Mouse (Mus musculus): ENCODE measurements around the gene Zmiz2. TPM values are rescaled to one million over a fixed set of nuclear protein-coding genes. Genes with fewer than 3 reads are reported as not detected.
A peak's percentile ranks its signal among the peaks of the same experiment; 100 is the strongest.

Gene Zmiz2
- polyA plus RNA-seq, 1 experiment from 2014 or later, result 7.1 TPM

DNA sequence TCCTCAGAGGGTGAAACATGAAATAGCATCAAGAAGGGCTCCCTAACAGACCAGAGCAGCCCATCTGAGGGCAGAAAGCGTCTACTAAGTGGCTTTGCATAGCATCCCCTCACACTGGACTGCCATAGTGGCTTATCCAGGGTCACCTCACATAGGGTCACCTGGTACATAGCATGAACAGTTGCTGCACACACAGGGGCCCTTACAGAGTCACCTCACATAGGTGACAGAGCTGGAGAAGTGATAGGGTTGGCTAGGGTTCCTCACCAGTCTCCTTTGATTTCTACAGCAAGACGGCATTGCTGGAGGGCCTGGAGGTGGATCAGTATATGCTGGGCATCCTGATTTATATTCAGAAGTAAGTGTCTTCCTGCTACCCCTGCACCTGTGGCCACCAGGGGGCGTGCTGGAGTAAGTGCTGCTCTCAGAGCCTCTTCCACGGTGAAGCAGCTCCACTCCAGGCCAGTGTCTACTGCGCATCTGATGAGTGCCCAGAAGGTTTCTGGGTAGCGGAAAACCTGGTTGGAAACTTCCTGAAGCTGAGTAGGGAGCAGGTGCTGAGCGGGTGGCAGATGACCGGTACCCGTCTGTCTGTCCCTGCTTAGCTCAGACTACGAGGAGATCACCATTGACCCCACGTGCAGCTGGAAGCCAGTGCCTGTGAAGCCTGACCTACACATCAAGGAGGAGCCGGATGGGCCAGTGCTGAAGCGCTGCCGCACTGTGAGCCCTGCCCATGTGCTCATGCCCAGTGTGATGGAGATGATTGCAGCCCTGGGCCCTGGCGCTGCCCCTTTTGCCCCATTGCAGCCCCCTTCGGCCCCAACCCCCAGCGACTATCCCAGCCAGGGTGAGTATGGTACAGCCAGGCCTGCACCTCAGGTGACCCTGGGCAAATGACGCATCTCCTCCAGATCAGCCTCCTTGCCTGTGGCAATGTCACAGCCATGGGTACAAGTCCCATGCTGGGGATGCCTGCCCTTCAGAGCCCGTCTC, 13.9 kb downstream of the Zmiz2 start:
- peak; percentile 81 for DNase-seq (ENCODE audit: low spot score)
- WGBS, result 86% methylated on average over 19 of the region's 19 CpGs

DNA sequence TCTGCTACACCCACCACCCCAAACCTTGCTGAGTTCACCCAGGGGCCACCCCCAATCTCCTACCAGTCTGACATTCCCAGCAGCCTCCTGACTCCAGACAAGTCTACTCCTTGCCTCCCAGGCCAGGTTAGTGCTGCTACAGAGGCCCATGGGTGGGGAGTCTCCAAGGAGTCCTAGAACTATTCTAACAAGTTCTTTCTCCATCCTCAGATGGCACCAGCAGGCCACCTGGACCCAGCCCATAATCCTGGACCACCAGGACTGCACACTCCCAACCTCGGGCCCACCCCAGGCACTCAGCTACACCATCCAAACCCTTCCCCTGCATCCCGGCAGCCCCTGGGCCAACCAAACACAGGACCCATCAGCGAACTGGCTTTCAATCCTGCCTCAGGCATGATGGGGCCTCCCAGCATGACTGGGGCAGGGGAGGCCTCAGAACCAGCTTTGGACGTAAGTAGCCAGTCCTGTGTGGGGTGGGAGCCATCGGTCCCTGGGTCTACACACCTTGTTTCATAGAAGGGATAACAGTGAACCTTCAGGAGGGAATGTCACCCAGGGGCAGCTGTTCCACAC, 15.0 kb downstream of the Zmiz2 start:
- Histone ChIP-seq H3K9me3 (ENCODE audit: control insufficient read depth, low read length) (no peaks in the 10 kb centered on the region), H3K4me1 (replicated peaks; ENCODE audit: control insufficient read depth, insufficient read depth) (peaks cover 19% of the 10 kb centered on the region), H3K36me3 (ENCODE audit: control insufficient read depth, insufficient read depth, low read length) (peaks cover 41% of the 10 kb centered on the region), H3K27me3 (ENCODE audit: control insufficient read depth, insufficient read depth, low read length) (no peaks in the 10 kb centered on the region), H3K9ac (ENCODE audit: low read length) (0 out of 2 replicates have a peak overlapping the region, but pooled peaks have one; percentile 8), H3K4me3 (ENCODE audit: low read depth, low read length) (no peak overlapping the region), H3K4me2 (replicated peaks; ENCODE audit: low read depth) (no peak overlapping the region), H3K27ac (replicated peaks) (peak overlapping the region; percentile 91)
- TF ChIP-seq CTCF (IDR thresholded peaks at IDR 0.05; ENCODE audit: low read depth), result no peak
- TF ChIP-seq EP300 (optimal IDR thresholded peaks at IDR 0.05), result no peak
- no peak for DNase-seq (ENCODE audit: low spot score)
- ATAC-seq (ENCODE audit: low FRiP score, low TSS enrichment), result no peak
- WGBS, result 90% methylated on average over 5 of the region's 5 CpGs

More for the DNA sequence above, 13.9 kb downstream of the Zmiz2 start:
- no peak for ATAC-seq (ENCODE audit: low FRiP score, low TSS enrichment)
- Histone ChIP-seq H3K27ac (replicated peaks) (no peak overlapping the region), H3K4me1 (replicated peaks; ENCODE audit: control insufficient read depth, insufficient read depth) (peaks cover 19% of the 10 kb centered on the region), H3K9me3 (ENCODE audit: control insufficient read depth, low read length) (no peaks in the 10 kb centered on the region), H3K4me3 (ENCODE audit: low read depth, low read length) (no peak overlapping the region), H3K27me3 (ENCODE audit: control insufficient read depth, insufficient read depth, low read length) (no peaks in the 10 kb centered on the region), H3K36me3 (ENCODE audit: control insufficient read depth, insufficient read depth, low read length) (peaks cover 47% of the 10 kb centered on the region), H3K9ac (ENCODE audit: low read length) (no peak overlapping the region), H3K4me2 (replicated peaks; ENCODE audit: low read depth) (no peak overlapping the region)
- no peak for TF ChIP-seq EP300 (optimal IDR thresholded peaks at IDR 0.05)
- peak; percentile 84 for TF ChIP-seq CTCF (IDR thresholded peaks at IDR 0.05; ENCODE audit: low read depth)

DNA sequence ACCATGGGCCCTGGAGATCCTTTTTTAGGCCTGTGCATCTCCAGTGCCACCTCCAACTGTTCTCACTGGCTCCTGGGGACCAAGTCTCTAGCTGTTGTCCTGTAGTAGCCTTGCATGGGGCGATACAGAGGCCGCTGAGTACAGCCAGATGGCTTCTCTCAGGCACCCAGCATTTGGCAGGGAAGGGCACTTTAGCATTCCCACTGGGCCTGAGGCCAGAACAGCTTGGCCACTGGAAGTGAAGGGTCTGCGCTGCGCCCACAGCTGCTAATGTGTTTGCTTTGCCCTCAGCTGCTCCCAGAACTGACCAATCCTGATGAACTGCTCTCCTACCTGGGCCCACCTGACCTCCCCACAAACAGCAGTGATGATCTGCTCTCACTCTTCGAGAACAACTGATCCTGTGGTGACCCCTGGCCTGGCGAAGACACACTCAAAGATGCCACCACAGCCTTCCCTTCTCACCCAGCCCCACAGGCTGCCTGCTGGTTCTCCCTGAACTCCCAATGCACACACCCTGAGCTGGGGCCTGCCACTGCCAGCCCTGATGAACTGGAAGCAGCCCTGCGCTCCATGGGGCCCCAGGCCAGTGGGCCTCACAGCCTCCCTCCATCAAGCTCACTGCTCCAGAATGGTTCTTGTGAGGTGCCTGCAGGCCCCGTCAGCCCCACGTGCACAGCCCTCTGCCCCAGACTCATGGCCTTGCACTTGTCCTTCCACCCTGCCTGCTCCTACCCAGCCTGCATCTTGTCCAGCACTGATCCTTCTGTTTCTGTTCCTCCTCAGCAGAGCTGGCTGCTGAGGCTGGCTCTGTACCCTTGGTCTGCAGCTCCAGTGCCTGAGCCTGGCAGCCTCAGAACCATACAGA, 16.1 kb downstream of the Zmiz2 start:
- peaks cover 19% of the 10 kb centered on the region for H3K4me1 ChIP-seq (replicated peaks; ENCODE audit: control insufficient read depth, insufficient read depth)
- no peak; the same call in 1 of the 2 replicates for ATAC-seq (ENCODE audit: low FRiP score, low TSS enrichment)
- H3K4me3 ChIP-seq (ENCODE audit: low read depth, low read length), result no peak overlapping the region
- DNase-seq (ENCODE audit: low spot score), result peak; percentile 49
- H3K9me3 ChIP-seq (ENCODE audit: control insufficient read depth, low read length), result no peaks in the 10 kb centered on the region
- no peaks in the 10 kb centered on the region for H3K27me3 ChIP-seq (ENCODE audit: control insufficient read depth, insufficient read depth, low read length)
- no peak overlapping the region for H3K9ac ChIP-seq (ENCODE audit: low read length)
- H3K4me2 ChIP-seq (replicated peaks; ENCODE audit: low read depth), result no peak overlapping the region
- 54% methylated on average over 9 of the region's 9 CpGs for WGBS
- peak overlapping the region; percentile 91 for H3K27ac ChIP-seq (replicated peaks)
- peaks cover 36% of the 10 kb centered on the region for H3K36me3 ChIP-seq (ENCODE audit: control insufficient read depth, insufficient read depth, low read length)
- TF ChIP-seq CTCF (IDR thresholded peaks at IDR 0.05; ENCODE audit: low read depth) (no peak), EP300 (optimal IDR thresholded peaks at IDR 0.05) (no peak)

DNA sequence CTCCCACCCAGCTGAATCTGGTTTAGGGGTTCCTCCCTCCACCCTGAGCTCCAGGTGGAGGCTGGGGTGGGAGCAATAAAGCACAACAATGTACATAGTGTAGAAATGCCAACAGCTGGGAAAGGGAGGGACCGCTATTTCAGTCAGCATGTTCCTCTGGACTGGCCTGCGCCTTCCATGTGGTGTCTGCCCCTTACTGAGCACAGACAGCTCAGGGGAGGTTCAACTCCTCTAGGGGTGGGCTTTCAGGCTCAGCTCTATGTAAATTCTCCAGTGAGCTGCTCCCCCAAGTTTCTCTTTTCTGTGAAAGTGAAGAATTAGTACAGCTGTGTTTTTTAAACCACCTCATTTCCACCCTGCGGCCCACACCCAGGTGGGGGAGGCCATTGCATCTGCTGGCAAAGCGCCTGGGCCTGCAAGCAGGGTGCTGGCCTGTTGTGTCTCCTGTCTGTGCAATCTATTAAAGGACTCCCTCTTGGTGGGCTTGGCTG, 16.8 kb downstream of the Zmiz2 start:
- H3K9me3 ChIP-seq (ENCODE audit: control insufficient read depth, low read length), result no peaks in the 10 kb centered on the region

More for the DNA sequence above, 16.8 kb downstream of the Zmiz2 start:
- Histone ChIP-seq H3K4me2 (replicated peaks; ENCODE audit: low read depth) (0 out of 2 replicates have a peak overlapping the region, but pooled peaks have one; percentile 3), H3K9ac (ENCODE audit: low read length) (no peak overlapping the region), H3K27me3 (ENCODE audit: control insufficient read depth, insufficient read depth, low read length) (no peaks in the 10 kb centered on the region), H3K27ac (replicated peaks) (peak overlapping the region; percentile 91), H3K4me3 (ENCODE audit: low read depth, low read length) (no peak overlapping the region), H3K4me1 (replicated peaks; ENCODE audit: control insufficient read depth, insufficient read depth) (peaks cover 19% of the 10 kb centered on the region), H3K36me3 (ENCODE audit: control insufficient read depth, insufficient read depth, low read length) (peaks cover 33% of the 10 kb centered on the region)
- ATAC-seq (ENCODE audit: low FRiP score, low TSS enrichment) (peak; percentile 16), DNase-seq (ENCODE audit: low spot score) (peak; percentile 47)
- TF ChIP-seq EP300 (optimal IDR thresholded peaks at IDR 0.05), result no peak
- no peak for TF ChIP-seq CTCF (IDR thresholded peaks at IDR 0.05; ENCODE audit: low read depth)
- WGBS, result 37% methylated on average over 4 of the region's 4 CpGs
